9 mouse cellular contexts compared by ENCODE assay signal in the genomic region with DNA sequence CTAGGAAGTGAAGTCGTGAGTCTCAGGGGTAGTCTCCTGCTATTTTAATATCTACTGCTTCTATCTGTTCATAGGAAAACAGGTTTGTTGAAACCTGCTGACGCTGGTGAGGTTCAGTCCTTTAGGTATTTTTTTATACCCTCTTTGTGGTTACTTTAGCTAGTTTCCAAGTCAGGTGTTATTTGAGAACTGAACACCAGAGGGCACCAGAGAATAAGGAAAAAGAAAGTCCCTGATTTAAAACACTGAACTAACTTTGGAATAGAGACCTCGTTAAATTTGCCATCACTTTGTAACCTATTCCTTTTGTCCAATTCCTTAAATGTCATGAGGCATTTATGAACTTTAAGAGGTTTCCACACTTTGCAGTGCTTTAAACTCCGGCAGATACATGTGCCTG.
DNase-seq lines count a peak whose midpoint lies in the region; ATAC-seq and TF ChIP-seq lines count a peak whose summit lies in the region.
"Had no signal": no experiment of that assay in that cellular context is flagged by ENCODE, and none has a peak within 500 bp of the region (broad histone marks: within the 10 kb centered on the region; RNA-seq: fewer than 3 reads in every experiment).

No protein-coding gene starts in this region.

- DNase-seq in forebrain, postnatal 0 days, result peak; percentile 87
- no peak for DNase-seq in forebrain, embryonic 10.5 days (ENCODE audit: extremely low spot score, low spot score)
- DNase-seq in liver, embryonic 14.5 days (ENCODE audit: low read depth in 3 of 3, low spot score in 3 of 3), result no peak
- DNase-seq in liver, embryonic 11.5 days (ENCODE audit: low spot score), result no peak
- DNase-seq in T-cell, adult 2 months (ENCODE audit: low spot score), result peak; percentile 1
- peak; percentile 13 for DNase-seq in fibroblast of lung, adult 2 months (ENCODE audit: low read depth)
- peak; percentile 23 for DNase-seq in lung, postnatal 25 days (ENCODE audit: low spot score)
- no peak for DNase-seq in spleen, postnatal 14 days (ENCODE audit: low spot score in 2 of 2)

- no peak overlapping the region for H3K4me2 ChIP-seq in forebrain, postnatal 0 days (ENCODE audit: low read depth)
- H3K4me2 ChIP-seq in liver, embryonic 14.5 days (ENCODE audit: low read depth), result no peak overlapping the region
- no peak overlapping the region for H3K4me2 ChIP-seq in liver, embryonic 11.5 days
- H3K4me2 ChIP-seq: midbrain, embryonic 12.5 days had no signal

- H3K27ac ChIP-seq in forebrain, postnatal 0 days (ENCODE audit: low read depth, low read length), result no peak overlapping the region
- H3K27ac ChIP-seq in forebrain, embryonic 10.5 days, result no peak overlapping the region
- H3K27ac ChIP-seq in liver, embryonic 14.5 days, result no peak overlapping the region
- no peak overlapping the region for H3K27ac ChIP-seq in liver, embryonic 11.5 days (ENCODE audit: low read depth, low read length)
- H3K27ac ChIP-seq: midbrain, embryonic 12.5 days had no signal

- H3K4me1 ChIP-seq in forebrain, postnatal 0 days (ENCODE audit: insufficient read depth), result no peaks in the 10 kb centered on the region
- H3K4me1 ChIP-seq in forebrain, embryonic 10.5 days, result peaks cover 14% of the 10 kb centered on the region
- H3K4me1 ChIP-seq in liver, embryonic 14.5 days (replicated peaks; ENCODE audit: control insufficient read depth in 2 of 2, insufficient read depth in 2 of 2, low read length in 1 of 2), result no peaks in the 10 kb centered on the region
- no peaks in the 10 kb centered on the region for H3K4me1 ChIP-seq in liver, embryonic 11.5 days (replicated peaks; ENCODE audit: control insufficient read depth, insufficient read depth, low read length)
- H3K4me1 ChIP-seq: midbrain, embryonic 12.5 days had no signal

- no peaks in the 10 kb centered on the region for H3K9me3 ChIP-seq in forebrain, postnatal 0 days (ENCODE audit: low read length)
- H3K9me3 ChIP-seq in forebrain, embryonic 10.5 days, result no peaks in the 10 kb centered on the region
- H3K9me3 ChIP-seq in liver, embryonic 14.5 days (ENCODE audit: control insufficient read depth, low read length), result no peaks in the 10 kb centered on the region
- H3K9me3 ChIP-seq in liver, embryonic 11.5 days (ENCODE audit: control insufficient read depth, low read length), result no peaks in the 10 kb centered on the region
- H3K9me3 ChIP-seq: midbrain, embryonic 12.5 days had no signal

- TF ChIP-seq EP300 in liver, embryonic 14.5 days (IDR thresholded peaks at IDR 0.05; ENCODE audit: low read depth), result no peak

- TF ChIP-seq CTCF in forebrain, postnatal 0 days (IDR thresholded peaks at IDR 0.05; ENCODE audit: low read depth), result peak; percentile 73
- peak; percentile 22; the same call in 1 of the 2 replicates for TF ChIP-seq CTCF in liver, embryonic 14.5 days (IDR thresholded peaks at IDR 0.05; ENCODE audit: low read depth)

- H3K9ac ChIP-seq in forebrain, postnatal 0 days, result no peak overlapping the region
- no peak overlapping the region for H3K9ac ChIP-seq in liver, embryonic 14.5 days (replicated peaks)
- no peak overlapping the region for H3K9ac ChIP-seq in liver, embryonic 11.5 days (ENCODE audit: low read depth, low read length)
- H3K9ac ChIP-seq: midbrain, embryonic 12.5 days had no signal

- peak; percentile 51; the same call in 1 of the 2 replicates for ATAC-seq in forebrain, postnatal 0 days
- ATAC-seq in liver, embryonic 14.5 days (ENCODE audit: insufficient read depth), result no peak
- ATAC-seq in liver, embryonic 11.5 days (replicated peaks; ENCODE audit: low FRiP score), result no peak

- no peak overlapping the region for H3K4me3 ChIP-seq in forebrain, postnatal 0 days (ENCODE audit: low read depth, low read length)
- no peak overlapping the region for H3K4me3 ChIP-seq in forebrain, embryonic 10.5 days
- no peak overlapping the region for H3K4me3 ChIP-seq in liver, embryonic 14.5 days (ENCODE audit: insufficient read depth in 1 of 2, low read depth in 2 of 2, low read length in 2 of 2)
- no peak overlapping the region for H3K4me3 ChIP-seq in liver, embryonic 11.5 days (ENCODE audit: low read depth, low read length)
- H3K4me3 ChIP-seq: midbrain, embryonic 12.5 days had no signal

- no peaks in the 10 kb centered on the region for H3K36me3 ChIP-seq in forebrain, postnatal 0 days (ENCODE audit: insufficient read depth)
- H3K36me3 ChIP-seq in forebrain, embryonic 10.5 days (replicated peaks), result no peaks in the 10 kb centered on the region
- no peaks in the 10 kb centered on the region for H3K36me3 ChIP-seq in liver, embryonic 14.5 days (replicated peaks; ENCODE audit: control insufficient read depth, insufficient read depth, low read depth)
- H3K36me3 ChIP-seq in liver, embryonic 11.5 days (ENCODE audit: control insufficient read depth, insufficient read depth, low read length), result no peaks in the 10 kb centered on the region
- H3K36me3 ChIP-seq: midbrain, embryonic 12.5 days had no signal

- H3K27me3 ChIP-seq in forebrain, postnatal 0 days (ENCODE audit: insufficient read depth, low read length), result no peaks in the 10 kb centered on the region
- H3K27me3 ChIP-seq in forebrain, embryonic 10.5 days (ENCODE audit: poor library complexity, severe bottlenecking), result no peaks in the 10 kb centered on the region
- H3K27me3 ChIP-seq in liver, embryonic 14.5 days (ENCODE audit: control insufficient read depth, insufficient read depth, low read length), result no peaks in the 10 kb centered on the region
- H3K27me3 ChIP-seq in liver, embryonic 11.5 days (replicated peaks; ENCODE audit: control insufficient read depth, insufficient read depth, low read length), result no peaks in the 10 kb centered on the region
- H3K27me3 ChIP-seq: midbrain, embryonic 12.5 days had no signal

- 13% methylated on average over 4 of the region's 4 CpGs for WGBS in forebrain, postnatal 0 days
- WGBS in forebrain, embryonic 10.5 days, result 25% methylated on average over 4 of the region's 4 CpGs
- WGBS in liver, embryonic 14.5 days (ENCODE audit: insufficient replicate concordance), result 21% methylated on average over 4 of the region's 4 CpGs
- 24% methylated on average over 4 of the region's 4 CpGs for WGBS in liver, embryonic 11.5 days

Comparison
In these comparisons a context has a peak if more than half of its experiments do, and no peak if none do; other contexts are left out.
1. DNase-seq: peak in forebrain, postnatal 0 days (single experiment), T-cell, adult 2 months (single experiment), fibroblast of lung, adult 2 months (single experiment) and lung, postnatal 25 days (single experiment); none in forebrain, embryonic 10.5 days (single experiment), liver, embryonic 14.5 days (0 of 3), liver, embryonic 11.5 days (single experiment) and spleen, postnatal 14 days (0 of 2).